Mouse (Mus musculus) mouse trophoblast stem cell (cell line): ENCODE results near the gene Tmem38b.

ENCODE experiments used
- in situ Hi-C, 2 experiments: fragments of 300-500 bp; cut with MseI, MboI; formaldehyde crosslinking; loops; 2 replicates in 1 of 2; 3 replicates in 1 of 2; pipeline ENCODE4 v1.15.1; 2025

Tmem38b gene

GRCm38 (mm10) chr4:53828914-53829313 is 3.1 kb downstream of the Tmem38b start:
- in situ Hi-C loops: loop anchor here in 1 of 2 experiments (25.0 kb wide), 1 partner anchor 217 kb away; no protein-coding TSS in a partner anchor

- in situ Hi-C loops: loop anchor here in 1 of 2 experiments (25.0 kb wide), 1 partner anchor 218 kb away; no protein-coding TSS in a partner anchor
Measured at GRCm38 (mm10) chr4:53830016-53830415, 4.2 kb downstream of the Tmem38b start.

GRCm38 (mm10) chr4:53830579-53830978 is 4.7 kb downstream of the Tmem38b start:
- in situ Hi-C loops: loop anchor here in 1 of 2 experiments (25.0 kb wide), 1 partner anchor 218 kb away; no protein-coding TSS in a partner anchor

- in situ Hi-C loops: loop anchor here in 1 of 2 experiments (25.0 kb wide), 1 partner anchor 220 kb away; no protein-coding TSS in a partner anchor
Measured at GRCm38 (mm10) chr4:53832321-53832720, 6.5 kb downstream of the Tmem38b start.

GRCm38 (mm10) chr4:53836978-53837377 is 11.1 kb downstream of the Tmem38b start:
- in situ Hi-C loops: loop anchor here in 1 of 2 experiments (25.0 kb wide), 1 partner anchor 225 kb away; no protein-coding TSS in a partner anchor

GRCm38 (mm10) chr4:53840158-53840870 is 14.5 kb downstream of the Tmem38b start:
- in situ Hi-C loops: loop anchor here in 1 of 2 experiments (10.0 to 25.0 kb wide), 2 partner anchors 96 to 228 kb away; no protein-coding TSS in a partner anchor

GRCm38 (mm10) chr4:53843553-53843952 is 17.7 kb downstream of the Tmem38b start:
- in situ Hi-C loops: loop anchor here in 1 of 2 experiments (10.0 to 25.0 kb wide), 2 partner anchors 99 to 231 kb away; no protein-coding TSS in a partner anchor

GRCm38 (mm10) chr4:53844835-53845619 is 19.2 kb downstream of the Tmem38b start:
- in situ Hi-C loops: loop anchor here in 1 of 2 experiments (10.0 to 25.0 kb wide), 2 partner anchors 100 to 233 kb away; no protein-coding TSS in a partner anchor

- in situ Hi-C loops: loop anchor here in 1 of 2 experiments (10.0 to 25.0 kb wide), 2 partner anchors 101 to 233 kb away; no protein-coding TSS in a partner anchor
Measured at GRCm38 (mm10) chr4:53845656-53846055, 19.8 kb downstream of the Tmem38b start.

- in situ Hi-C loops: loop anchor here in 1 of 2 experiments (10.0 to 25.0 kb wide), 2 partner anchors 102 to 234 kb away; no protein-coding TSS in a partner anchor
Measured at GRCm38 (mm10) chr4:53846326-53846725, 20.5 kb downstream of the Tmem38b start.

GRCm38 (mm10) chr4:53847541-53847940 is 21.7 kb downstream of the Tmem38b start:
- in situ Hi-C loops: loop anchor here in 1 of 2 experiments (10.0 to 25.0 kb wide), 2 partner anchors 103 to 235 kb away; no protein-coding TSS in a partner anchor

GRCm38 (mm10) chr4:53848308-53848707 is 22.5 kb downstream of the Tmem38b start:
- in situ Hi-C loops: loop anchor here in 1 of 2 experiments (10.0 to 25.0 kb wide), 2 partner anchors 104 to 236 kb away; no protein-coding TSS in a partner anchor

GRCm38 (mm10) chr4:53848816-53849215 is 23.0 kb downstream of the Tmem38b start:
- in situ Hi-C loops: loop anchor here in 1 of 2 experiments (10.0 to 25.0 kb wide), 2 partner anchors 104 to 237 kb away; no protein-coding TSS in a partner anchor

GRCm38 (mm10) chr4:53849804-53850203 is 24.0 kb downstream of the Tmem38b start:
- in situ Hi-C loops: loop anchor here in 1 of 2 experiments (10.0 to 25.0 kb wide), 2 partner anchors 105 to 238 kb away; no protein-coding TSS in a partner anchor

- in situ Hi-C loops: no loop called here
Measured at GRCm38 (mm10) chr4:53853333-53853732, 27.5 kb downstream of the Tmem38b start.

- in situ Hi-C loops: loop anchor here in 1 of 2 experiments (5.0 kb wide), 1 partner anchor 118 kb away; no protein-coding TSS in a partner anchor
Measured at GRCm38 (mm10) chr4:53859944-53860343, 34.1 kb downstream of the Tmem38b start.

GRCm38 (mm10) chr4:53862101-53862500 is 36.3 kb downstream of the Tmem38b start:
- in situ Hi-C loops: no loop called here

- in situ Hi-C loops: no loop called here
Measured at GRCm38 (mm10) chr4:53864098-53864820, 38.4 kb downstream of the Tmem38b start.

GRCm38 (mm10) chr4:53866459-53866858 is 40.6 kb downstream of the Tmem38b start:
- in situ Hi-C loops: no loop called here
